Mouse (Mus musculus): ENCODE measurements around the gene Camkmt.

The Camkmt gene

DNA sequence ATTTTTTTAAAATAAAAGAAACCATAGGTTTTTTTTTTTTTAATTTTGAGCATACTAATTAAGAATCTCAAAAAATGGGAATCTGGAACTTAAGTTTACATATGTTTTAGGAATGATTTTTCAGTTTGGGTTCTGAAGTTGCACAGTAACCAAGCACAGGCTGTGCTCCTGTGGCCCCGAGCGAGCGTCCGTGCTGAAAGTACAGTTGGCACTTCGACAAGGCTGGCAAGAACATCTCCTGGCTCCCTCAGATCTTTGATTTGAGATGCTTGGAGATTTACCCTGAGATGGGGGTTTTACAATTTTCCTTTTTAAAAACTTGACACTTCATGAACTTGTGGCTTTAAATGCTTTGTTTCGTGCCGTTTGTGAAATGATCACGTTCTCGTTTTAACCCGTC lies 218.7 kb downstream of the Camkmt start:
- no peak for DNase-seq

- peak; percentile 48 for DNase-seq
Observed at GRCm38 (mm10) chr17:85311348-85311747, 221.0 kb downstream of the Camkmt start.

- DNase-seq = no peak
Observed at GRCm38 (mm10) chr17:85318401-85318800, 228.0 kb downstream of the Camkmt start.

DNA sequence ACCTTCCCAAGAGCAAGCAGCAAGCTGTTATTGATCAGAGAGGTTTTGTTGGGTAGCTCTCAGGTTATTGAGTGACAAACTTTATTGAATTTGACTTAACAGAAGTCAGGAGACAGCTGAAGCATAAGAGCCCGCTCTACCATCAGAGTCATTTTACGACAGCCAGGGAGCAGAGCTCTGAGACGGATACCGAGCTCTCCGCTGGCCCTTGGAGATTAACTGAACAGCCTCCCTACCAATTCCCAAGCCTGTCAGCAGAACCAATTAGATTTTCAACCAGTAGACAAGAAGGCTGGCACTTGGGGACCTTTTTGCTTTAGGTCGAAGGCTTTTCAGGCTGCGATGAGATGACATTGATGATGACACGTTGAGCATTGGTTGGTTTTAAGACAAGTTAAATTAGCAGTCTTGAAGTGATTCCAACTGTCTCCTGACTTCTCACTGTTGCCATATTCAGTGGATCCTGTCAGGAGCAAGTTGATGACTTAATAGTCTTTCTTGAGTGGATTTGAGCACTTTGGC lies 229.5 kb downstream of the Camkmt start:
- DNase-seq = no peak

DNA sequence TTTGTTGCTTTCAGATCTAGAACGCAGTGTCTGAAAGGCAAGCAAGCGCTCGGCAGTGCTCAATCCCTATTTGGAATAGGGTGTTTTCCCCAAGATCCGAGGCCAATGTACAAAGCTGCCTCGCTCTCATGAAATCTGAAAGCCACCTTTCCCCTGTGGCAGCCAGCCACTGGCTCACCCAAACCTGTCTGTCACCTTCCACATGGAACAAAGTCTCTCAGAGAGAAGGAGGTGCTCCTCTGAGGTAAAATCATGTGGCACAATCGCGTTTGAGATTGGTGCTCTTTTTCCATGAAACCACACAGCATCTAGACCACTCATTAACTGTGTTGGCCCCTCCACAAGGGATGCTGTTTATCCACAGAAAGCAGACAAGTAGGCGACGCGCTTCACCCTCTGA lies 238.5 kb downstream of the Camkmt start:
- DNase-seq = no peak

DNA sequence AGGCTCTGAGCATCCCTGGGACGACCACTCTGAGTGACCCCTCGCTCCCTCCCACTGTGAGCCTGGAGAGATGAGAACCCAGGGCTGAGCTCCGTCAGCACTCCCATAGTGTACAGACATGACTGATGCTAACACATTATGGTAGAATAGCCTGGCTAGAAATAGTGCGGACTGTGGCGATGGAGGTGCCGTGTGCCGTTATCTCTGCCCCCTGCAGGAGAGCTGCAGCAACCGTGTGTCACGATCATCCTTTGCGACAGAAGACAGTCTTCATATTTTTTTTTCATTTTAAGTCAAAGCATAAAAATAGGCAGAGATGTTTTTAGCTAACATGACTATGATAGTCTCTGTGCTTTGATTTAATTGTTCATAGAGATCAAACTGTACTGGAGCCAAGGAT lies 245.1 kb downstream of the Camkmt start:
- no peak for DNase-seq

- DNase-seq = no peak
Observed at GRCm38 (mm10) chr17:85337666-85338065, 247.3 kb downstream of the Camkmt start.

DNA sequence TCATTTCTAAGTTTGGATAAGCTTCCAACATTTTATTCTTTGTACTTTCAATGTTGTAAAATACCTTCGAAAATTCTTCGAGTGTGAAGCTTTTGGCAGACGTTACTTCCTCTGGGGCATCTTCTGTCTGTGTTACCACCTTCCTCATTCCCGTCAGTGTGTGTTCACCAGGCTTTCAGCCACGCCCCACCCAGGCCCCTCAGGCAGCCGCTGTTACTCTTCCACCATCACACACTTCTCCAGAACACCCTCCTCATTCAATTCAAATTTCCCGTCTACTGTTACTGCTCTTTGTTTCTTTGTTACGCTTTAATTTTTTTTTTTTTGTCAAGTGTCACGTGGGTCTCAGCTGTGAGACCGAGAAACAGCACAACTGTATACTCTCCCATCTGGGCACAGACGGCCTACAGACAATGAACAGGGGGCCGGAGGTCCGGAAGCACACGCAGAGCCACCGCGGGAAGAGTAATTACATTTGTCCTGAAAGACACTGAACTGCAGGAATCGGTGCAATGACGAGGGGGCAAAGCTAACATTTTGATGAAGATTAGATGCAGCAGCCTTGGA lies 250.9 kb downstream of the Camkmt start:
- no peak for DNase-seq

GRCm38 (mm10) chr17:85342471-85342870 lies 252.1 kb downstream of the Camkmt start:
- DNase-seq = no peak

DNA sequence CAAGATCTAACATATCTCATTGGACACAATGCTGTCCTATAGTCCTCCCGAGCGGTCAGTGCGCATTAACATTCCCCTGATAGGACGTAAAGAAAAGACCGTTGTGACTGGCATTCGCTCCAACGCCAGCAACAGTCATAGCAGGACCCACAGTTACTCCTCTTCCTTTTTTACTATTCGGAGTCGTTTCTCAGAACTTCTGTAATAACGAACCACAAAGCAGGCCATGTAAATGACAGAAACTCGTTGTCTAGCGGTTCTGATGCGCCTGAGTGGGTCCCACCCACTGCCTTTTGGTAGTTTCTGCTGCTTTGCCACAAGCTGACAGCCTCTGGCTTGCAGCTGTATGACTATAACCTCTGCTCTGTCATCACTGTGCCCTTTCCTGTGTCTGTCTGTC lies 253.1 kb downstream of the Camkmt start:
- no peak for DNase-seq

DNA sequence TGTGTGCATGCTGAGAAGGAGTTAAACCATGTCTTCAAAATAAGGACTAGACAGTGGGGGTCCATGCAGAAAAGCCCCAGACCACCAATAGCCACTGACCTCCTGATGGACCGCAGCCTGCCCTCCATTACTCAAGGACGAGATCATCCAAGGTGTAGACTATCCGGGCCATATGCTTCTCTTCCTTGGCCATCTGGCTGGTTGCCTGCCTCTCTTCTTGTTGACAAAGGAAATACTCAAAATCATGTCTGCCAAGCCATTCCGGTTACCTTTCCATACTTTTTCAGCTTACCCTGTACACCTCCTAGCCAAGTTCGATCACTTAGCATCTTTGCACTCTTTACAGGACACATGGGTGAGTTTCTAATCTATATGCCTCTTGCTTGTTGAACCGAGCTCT lies 256.3 kb downstream of the Camkmt start:
- DNase-seq = no peak

- no peak for DNase-seq
Observed at GRCm38 (mm10) chr17:85349331-85349935, 259.1 kb downstream of the Camkmt start.

- DNase-seq = no peak
Observed at GRCm38 (mm10) chr17:85351301-85351700, 260.9 kb downstream of the Camkmt start.

GRCm38 (mm10) chr17:85352731-85353130 lies 262.4 kb downstream of the Camkmt start:
- no peak for DNase-seq

GRCm38 (mm10) chr17:85353191-85353590 lies 262.8 kb downstream of the Camkmt start:
- DNase-seq = no peak

GRCm38 (mm10) chr17:85353636-85354035 lies 263.3 kb downstream of the Camkmt start:
- no peak for DNase-seq

GRCm38 (mm10) chr17:85355356-85355755 lies 265.0 kb downstream of the Camkmt start:
- no peak for DNase-seq

DNA sequence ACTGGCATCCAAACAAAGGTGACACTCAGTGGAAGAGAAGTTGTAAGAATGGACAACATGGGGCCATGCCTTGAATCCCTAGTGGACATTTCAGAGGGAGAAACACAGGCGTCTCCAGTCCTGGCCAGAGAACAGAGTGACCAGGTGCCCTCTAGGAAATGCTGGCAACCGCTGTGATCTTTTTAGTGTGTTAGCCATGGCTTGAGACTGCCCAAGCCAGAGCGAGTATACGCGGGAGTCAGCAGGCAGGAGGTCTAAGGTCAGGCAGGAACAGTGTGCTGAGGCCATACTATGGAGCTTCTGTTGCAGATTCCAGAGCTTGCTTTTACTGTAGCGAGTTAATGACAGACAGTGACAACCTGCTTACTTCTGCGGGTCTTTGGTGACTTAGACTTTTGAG lies 270.7 kb downstream of the Camkmt start:
- no peak for DNase-seq

- no peak for DNase-seq
Observed at GRCm38 (mm10) chr17:85367319-85367718, 277.0 kb downstream of the Camkmt start.

- DNase-seq = no peak
Observed at GRCm38 (mm10) chr17:85368776-85369175, 278.4 kb downstream of the Camkmt start.

DNA sequence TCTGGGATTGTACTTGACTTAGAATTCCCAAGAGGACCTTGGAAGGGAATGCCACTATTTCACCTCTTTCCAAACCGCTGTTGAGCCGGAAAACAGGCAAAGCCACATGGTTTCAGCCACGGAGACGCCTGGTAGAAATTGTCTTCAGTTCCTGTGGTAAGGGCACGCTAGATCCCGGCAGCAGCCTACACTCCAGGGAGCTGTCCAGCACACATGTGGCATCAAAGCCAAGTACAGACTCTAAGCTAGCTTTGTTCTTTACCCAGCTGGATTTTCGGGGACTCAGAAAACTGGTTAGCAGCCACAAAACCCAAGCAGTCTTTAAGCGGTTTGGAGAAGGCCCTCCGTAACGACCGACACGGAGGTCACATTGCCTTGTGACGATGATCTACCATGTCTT lies 281.7 kb downstream of the Camkmt start:
- no peak for DNase-seq

DNA sequence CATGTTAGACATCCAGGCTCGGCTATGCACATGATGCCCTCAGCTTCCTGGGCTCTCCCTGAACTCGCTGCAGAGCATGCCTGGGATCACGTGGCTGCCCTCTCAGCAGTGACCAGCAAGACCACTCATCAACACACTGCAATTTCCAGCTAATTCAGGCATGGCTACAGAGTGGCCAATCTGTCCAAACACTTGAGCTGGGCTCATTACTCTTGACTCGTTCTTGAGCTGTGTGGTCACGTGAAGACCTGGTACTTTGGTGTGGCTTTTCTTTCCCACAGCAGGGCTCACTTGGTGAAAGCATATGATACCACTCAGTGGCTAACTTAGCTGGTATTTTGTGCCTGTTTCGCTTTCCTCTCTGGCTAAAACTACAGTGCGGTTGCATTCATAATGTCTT lies 282.2 kb downstream of the Camkmt start:
- no peak for DNase-seq

DNA sequence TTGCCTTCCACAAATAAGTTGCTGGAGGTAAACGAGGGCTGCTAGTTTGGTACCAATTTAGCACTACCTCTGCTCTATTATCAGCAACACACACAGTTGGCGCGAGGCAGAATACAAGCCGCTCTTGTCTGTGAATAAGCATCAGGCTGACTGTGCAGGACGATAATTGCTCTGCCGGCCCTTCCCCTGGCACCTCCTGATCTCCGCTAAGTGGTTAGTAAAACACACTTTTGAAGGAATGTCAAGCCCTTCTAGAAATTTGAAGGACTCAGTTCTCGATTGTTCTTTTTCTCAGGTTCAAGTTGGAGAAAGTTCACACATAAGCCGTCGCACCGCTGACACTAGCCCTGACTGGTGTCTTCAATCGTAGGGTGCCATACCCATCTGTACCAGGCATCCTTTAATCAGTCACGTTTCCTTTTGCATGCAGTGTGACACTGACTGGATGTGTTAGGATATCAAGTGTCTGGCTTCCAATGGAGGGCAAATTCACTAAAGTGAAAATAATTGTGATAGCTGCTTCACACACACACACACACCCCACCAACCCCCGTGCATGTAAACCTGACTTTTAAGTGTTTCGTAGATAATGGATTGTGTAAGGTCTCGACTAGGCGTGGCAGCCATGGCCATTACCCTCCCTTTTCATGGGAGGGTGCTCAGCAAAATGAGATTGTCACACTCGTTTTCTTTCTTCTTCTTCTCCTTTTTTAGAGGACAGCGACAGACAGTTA lies 283.9 kb downstream of the Camkmt start:
- DNase-seq = no peak

DNA sequence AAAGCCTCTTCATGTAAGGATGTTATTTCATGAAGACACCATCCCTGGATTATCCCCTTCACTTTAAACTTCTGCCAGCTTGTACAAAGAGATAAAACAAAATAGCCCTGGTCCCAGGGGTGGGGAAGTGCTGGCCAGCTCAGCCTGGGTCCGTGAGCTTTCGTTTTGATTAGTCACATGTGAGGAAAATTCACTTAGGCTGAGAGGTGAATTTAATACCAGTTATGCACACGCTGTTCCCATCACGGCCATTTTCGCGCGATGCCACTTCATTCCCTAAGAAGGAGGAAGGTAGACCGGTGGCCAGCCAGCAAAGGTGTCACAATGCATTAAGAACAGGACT lies 284.5 kb downstream of the Camkmt start:
- DNase-seq = no peak

Data from layer of hippocampus, adult 9-11 months (tissue).